Mouse (Mus musculus) heart, postnatal 36 days (tissue): ENCODE measurements around the gene Pcmt1. TPM values are rescaled to one million over a fixed set of nuclear protein-coding genes. Genes with fewer than 3 reads are reported as not detected.

Experiments used
- DNase-seq, 2 experiments: peaks; one replicate each; pipeline ENCODE4 v3.0.0; 2021 to 2022
- intact Hi-C: fragments of 180-260 bp; cut with DNase I; formaldehyde crosslinking; loops from one replicate; pipeline ENCODE4 v1.15.1; 2025
- total RNA-seq, 2 experiments: library from RNA; stranded (reverse); gene quantifications; 2 replicates each; pipeline ENCODE4 v1.2.3; 2021

The Pcmt1 gene
- total RNA-seq = 10 to 100 TPM; 92.8 to 95.6 TPM

DNA sequence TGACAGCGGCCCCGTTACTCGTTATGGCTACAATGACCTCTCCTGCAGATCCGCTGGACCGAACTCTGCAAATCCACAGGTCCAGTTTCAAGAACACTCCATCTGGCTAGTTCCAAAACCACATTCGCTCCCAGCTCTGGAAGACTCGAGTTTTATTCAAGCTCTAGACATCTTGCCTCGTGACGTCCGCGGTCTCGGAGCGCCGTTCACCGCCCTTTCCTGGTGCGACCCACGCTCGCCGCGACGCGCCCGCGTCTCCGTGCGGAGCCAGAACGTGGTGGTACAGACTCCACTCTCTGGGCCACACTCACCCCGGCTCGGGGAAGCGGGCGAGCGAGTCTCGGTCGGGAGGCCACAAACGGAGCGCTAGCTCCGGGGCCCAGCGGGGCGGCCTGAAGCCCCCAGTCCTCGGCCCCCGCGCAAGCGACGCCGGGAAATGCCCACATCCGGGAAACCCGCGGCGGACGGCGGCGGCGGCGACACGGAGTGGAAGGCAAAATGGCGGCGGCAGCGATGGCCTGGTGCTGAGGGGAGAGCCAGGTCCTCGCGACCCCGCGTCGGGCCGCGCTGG lies at the start of gene Pcmt1, which contains the start of gene Lats1:
Gene Pcmt1, minus strand, starts transcription at position 406 of the 571 bp plus-strand sequence.
Gene Lats1, plus strand, starts transcription at position 484 of the 571 bp plus-strand sequence.
- intact Hi-C loops = loop anchor here (1.0 to 5.0 kb wide), 4 partner anchors 18 to 209 kb away; partner anchors contain the start of gene Ulbp1
- peak; percentile 90 to 93 for DNase-seq

DNA sequence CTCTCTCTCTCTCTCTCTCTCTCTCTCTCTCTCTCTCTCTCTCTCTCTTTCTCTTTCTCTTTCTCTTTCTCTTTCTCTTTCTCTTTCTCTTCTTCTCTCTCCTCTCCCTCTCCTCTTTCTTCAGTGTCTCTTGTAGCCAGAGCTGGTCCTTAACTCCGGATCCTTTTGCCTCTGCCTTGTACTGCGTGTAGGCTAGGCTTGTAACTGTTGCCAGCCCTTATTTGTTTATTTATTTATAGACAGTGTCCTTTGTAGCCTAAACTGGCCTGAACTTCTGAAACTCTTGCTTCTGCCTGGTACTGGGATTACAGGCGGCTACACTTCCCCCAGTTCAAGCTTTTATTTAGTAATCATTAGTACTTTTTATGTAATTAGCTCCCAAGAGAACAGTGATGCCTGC lies 46.1 kb upstream of the Pcmt1 start:
- intact Hi-C loops = loop anchor here (2.0 kb wide), 2 partner anchors 46 to 54 kb away; partner anchors contain the start of genes Lats1 and Pcmt1
- DNase-seq = no peak

DNA sequence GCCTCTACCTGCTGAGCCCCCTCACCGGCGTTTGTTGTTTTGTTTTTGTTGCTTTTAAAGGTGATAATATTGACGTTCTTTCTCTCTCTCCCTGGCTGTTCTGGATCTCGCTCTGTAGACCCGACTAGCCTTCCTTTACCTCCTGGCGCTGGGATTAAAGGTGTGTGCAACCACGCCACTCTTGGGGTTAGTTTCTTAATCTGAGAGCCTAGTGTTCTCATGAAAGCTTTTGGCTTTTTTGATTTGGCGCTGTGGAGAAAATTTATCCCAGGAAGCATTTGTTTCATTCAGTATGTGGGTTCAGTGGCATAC lies 45.5 kb upstream of the Pcmt1 start:
- intact Hi-C loops = loop anchor here (2.0 kb wide), 2 partner anchors 46 to 54 kb away; partner anchors contain the start of genes Lats1 and Pcmt1
- DNase-seq = peak in 1 of 2 experiments; percentile 6

DNA sequence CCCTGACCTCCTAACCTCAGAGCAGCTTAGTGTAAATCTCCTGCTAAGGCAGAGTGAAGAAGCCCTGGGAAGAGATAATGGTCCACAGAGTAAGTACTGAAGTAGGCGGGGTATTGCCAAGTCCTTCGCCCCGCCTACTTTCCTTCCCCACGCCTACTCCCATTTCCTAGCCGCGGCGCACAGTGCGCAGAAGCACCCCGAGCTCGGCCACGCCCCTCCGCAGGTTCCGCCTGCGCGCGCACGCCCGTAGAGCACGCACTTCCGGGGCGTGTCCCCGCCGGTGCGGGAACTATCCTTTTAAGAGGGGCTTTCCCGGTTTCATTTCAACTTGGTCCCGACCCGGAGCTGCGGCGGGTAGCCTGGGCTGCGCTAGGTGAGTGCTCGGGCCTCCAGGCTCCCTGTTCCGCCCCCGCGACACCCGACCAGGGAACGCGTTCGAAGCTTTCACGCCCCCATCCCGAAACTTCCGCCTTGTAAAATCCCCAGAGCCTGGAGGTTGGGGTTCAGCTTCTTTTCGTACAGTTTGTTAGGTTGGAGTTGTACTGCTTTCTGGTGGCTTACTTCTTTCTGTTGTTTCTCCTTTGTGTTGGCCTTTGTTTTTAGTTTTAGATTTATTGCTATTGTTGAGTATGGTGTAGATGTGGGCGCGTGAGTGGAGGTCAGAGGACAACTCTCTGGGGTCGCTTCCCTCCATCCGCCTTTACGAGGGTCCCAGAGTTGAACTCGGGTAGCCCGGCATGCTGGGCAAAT lies 45.0 kb upstream of the Pcmt1 start, which contains the start of gene Katna1:
Gene Katna1, plus strand, starts transcription at position 250 of the 750 bp plus-strand sequence.
- DNase-seq = peak; percentile 90 to 94
- intact Hi-C loops = loop anchor here (2.0 kb wide), 2 partner anchors 45 to 55 kb away; partner anchors contain the start of genes Lats1 and Pcmt1

DNA sequence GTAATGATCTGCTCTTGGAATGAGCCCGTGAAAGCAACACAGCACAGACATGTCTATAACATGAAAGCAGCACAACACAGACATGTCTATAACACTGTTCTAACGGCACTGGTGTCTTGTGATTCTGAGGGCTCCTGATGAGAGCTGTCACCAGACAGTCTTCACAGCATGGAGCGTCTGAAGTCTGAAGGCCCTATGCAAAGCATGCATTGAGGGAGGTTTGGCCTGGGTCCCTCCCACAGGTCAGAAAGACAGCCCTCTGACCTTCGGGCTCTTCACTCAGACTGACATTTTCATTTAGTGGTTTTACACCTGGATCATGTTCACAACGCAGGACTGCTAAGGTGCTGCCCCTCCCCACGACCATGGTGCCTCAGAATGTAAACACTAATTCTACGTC lies 34.1 kb upstream of the Pcmt1 start:
- intact Hi-C loops = no loop called here
- DNase-seq = no peak

DNA sequence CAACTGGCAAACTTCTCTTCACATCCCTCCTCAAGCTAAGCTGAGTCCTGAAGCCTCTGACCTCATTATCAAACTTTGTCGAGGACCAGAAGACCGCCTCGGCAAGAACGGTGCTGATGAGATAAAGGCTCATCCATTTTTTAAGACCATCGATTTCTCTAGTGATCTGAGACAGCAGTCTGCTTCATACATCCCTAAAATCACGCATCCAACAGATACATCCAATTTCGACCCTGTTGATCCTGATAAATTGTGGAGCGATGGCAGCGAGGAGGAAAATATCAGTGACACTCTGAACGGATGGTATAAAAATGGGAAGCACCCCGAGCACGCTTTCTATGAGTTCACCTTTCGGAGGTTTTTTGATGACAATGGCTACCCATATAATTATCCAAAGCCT lies 31.6 kb upstream of the Pcmt1 start:
- DNase-seq = no peak
- intact Hi-C loops = no loop called here

DNA sequence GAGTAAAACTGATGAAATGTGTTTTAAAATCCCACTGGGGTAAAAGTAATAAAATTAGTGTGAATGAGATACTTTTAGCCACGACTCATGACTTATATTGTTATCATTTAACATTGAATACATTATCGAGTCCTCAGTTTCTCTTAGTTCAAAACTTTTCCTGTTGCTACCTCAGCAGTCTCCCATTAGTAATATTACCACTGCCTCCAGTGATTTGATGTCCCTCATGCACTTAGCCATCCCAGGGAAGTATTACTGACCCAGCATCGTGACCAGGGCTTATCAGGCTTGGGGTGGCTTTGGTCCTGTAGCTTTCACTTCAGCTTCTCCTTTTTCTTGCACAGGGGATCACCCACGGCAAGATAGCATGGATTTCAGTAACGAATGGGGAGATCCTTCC lies 29.2 kb upstream of the Pcmt1 start:
- no peak for DNase-seq
- intact Hi-C loops = loop anchor here (2.0 kb wide), 1 partner anchor 15 kb away; no protein-coding TSS in a partner anchor

DNA sequence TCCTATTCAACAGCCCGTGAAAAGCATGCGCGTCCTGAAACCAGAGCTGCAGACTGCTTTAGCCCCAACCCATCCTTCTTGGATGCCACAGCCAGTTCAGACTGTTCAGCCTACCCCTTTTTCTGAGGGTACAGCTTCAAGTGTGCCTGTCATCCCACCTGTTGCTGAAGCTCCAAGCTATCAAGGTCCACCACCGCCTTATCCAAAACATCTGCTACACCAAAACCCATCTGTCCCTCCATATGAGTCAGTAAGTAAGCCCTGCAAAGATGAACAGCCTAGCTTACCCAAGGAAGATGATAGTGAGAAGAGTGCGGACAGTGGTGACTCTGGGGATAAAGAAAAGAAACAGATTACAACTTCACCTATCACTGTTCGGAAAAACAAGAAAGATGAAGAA lies 21.6 kb upstream of the Pcmt1 start:
- DNase-seq = no peak
- intact Hi-C loops = no loop called here

DNA sequence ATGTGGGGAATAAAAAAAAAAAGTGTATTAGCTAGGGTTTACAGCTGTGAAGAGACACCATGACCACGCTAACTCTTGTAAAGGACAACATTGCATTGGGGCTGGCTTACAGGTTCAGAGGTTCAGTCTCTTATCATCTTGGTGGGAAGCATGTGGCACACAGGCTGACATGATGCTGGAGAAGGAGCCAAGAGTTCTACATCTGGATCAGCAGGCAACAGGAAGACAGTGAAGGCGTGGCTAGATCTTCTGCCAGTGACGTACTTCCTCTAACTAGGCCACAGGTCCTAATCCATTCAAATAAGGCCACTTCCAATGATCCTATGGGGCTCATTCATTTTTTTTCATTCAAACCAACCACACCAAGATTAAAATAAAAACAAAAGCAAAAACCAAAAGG lies 19.2 kb upstream of the Pcmt1 start:
- no peak for DNase-seq
- intact Hi-C loops = no loop called here

DNA sequence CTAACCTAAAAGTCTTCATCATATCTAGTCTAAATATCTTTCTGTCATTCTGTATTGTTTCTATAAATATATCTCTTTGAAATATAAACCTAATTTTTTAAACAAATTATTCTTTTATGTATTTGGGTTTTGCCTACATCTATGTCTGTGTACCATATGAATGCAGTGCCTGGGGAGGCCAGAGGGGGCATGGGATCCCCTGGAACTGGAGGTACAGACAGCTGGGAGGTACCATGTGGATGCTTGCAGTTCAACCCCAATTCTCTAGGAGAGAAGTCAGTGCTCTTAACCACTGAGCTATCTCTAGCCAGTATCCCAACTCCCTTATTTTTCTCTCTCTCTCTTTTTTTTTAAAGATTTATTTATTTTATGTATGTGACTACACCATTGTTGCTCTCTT lies 14.3 kb upstream of the Pcmt1 start:
- intact Hi-C loops = loop anchor here (2.0 kb wide), 1 partner anchor 16 kb away; no protein-coding TSS in a partner anchor
- DNase-seq = no peak

DNA sequence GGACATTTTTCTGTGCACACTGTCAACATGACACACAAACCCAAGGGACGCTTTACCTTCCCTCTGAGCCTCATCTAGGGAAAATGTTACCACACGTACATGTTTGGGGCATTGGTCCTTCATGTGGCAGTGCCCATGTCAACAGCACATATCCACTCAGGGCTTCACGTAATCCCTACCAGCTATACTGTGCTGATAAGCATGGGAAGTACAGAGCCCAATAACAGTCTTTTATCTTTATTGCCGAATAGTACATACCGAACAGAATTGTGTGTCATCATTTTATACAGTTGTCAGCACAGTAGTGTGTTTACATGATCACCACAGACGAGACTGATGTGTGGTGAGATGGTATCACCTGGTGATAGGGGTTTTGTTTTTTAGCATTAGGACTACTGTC lies 6.0 kb upstream of the Pcmt1 start:
- no peak for DNase-seq
- intact Hi-C loops = no loop called here

DNA sequence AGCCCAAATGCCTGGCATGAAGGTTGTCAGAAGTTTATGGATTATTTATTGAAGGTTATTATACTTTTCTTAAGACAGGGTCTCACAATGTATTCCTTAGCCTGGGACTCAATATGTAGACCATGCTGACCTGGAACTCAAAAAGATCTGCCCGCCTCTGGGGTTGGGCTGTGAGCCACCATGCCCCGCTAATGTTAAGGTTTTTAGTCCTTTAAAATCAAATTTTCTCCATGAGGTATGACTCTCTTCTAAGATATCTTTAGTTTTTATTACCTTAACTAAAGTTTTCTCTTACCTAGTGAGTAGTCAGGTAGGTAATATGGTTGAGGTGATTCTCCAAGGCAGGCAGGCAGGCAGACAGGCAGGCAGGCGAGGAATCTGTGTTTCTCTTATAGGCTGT lies 1.3 kb upstream of the Pcmt1 start:
- intact Hi-C loops = loop anchor here (5.0 kb wide), 2 partner anchors 95 to 210 kb away; partner anchors contain the start of gene Ulbp1
- no peak for DNase-seq

DNA sequence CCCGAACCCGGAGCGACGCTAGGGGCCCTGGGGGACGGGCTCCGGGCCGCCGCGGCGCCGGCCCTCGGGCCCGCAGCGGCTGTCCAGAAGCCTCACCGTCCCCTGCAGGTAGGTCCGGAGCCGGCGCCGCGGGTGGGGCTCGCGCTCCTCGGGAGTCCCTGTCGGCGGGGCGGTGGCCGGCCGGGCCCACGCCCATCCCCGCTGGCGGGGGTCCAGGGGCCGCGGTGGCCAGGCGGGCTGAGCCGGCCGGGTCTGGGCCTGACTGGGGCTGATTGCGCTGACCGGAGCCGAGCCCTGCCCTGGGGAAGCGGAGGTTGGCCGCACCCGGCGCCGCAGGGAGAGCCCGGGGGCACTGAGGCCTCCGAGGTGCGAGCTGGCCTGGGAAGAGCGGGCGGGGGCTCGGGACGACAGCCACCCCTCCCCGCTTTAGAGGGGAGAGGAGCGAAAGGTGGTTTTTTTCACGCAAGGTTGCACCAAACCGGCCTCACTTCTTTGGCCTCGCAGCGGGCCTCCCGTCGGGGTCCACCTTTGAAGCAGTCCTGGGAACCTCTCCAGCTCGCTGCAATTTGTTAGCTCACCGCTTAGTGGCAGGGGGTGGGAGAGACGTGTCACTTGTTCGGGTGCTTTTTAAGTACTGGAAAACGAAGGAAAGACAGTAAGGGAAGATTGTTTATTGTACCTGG lies 548 bp upstream of the Pcmt1 start:
- DNase-seq = peak; percentile 77 to 83
- intact Hi-C loops = loop anchor here (1.0 to 5.0 kb wide), 4 partner anchors 18 to 209 kb away; partner anchors contain the start of gene Ulbp1

DNA sequence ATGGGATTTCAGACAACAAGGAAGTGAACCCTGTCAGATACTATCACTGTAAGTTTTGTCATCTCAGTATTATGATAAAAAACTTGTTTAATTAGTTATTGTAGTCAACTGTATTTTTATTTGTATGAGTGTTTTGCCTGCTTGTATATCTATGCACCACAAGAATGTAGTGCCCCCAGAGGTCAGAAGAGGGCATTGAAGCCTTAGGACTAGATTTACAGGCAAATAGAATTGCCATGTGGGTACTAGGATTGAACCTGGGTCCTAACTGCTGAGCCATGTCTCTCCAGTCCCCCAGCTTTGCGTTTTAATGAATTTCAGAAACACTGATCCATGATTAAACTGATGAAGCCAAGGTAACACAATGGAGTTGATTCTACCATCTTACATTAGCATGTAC lies 7.3 kb downstream of the Pcmt1 start:
- no peak for DNase-seq

DNA sequence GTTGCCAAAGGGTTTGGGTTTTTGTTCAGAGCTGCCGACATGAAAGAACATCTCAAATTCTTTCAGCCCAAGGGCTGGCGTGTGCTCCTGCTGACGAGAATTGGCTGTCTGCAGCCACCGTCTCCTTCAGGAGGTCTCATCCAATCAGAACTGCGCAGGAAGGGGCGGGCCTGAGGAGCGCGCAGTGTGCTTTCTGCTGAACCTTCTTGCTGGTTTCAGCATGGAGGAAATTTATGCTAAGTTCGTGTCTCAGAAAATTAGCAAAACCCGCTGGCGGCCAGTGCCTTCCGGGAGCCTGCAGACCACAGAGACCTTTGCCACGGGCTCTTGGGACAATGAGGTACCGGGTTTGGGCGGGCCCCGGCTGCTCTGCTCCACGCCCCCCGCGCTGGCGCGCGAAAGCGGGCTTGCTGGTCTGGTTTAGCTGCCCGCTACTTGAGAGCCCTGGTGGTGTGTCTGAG lies 13.6 kb downstream of the Pcmt1 start, which contains the start of gene Nup43:
Gene Nup43, plus strand, starts transcription at position 162 of the 461 bp plus-strand sequence.
- peak; percentile 91 to 93 for DNase-seq
- intact Hi-C loops = no loop called here

More for the DNA sequence above, 7.3 kb downstream of the Pcmt1 start:
- intact Hi-C loops = no loop called here

DNA sequence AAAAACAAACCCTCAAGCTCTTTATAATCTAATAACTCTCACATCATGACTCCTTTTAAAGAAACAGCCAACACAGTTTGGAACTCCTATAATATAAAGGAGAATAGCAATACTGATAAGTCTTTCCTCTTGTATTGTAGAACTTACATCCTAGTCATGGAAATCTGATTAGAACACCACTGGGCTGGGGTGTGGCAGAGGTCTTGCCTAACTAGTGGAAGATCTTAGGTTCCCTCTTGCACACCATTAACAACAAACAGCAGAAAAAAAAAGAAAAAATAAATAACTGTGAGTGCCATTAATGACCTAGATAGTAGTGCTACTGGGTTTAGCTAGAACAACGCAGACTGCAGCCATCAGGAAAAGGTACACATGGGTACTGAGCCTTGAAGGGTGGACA lies 16.0 kb downstream of the Pcmt1 start:
- no peak for DNase-seq
- intact Hi-C loops = loop anchor here (5.0 kb wide), 1 partner anchor 193 kb away; the partner anchor contains the start of gene Ulbp1

DNA sequence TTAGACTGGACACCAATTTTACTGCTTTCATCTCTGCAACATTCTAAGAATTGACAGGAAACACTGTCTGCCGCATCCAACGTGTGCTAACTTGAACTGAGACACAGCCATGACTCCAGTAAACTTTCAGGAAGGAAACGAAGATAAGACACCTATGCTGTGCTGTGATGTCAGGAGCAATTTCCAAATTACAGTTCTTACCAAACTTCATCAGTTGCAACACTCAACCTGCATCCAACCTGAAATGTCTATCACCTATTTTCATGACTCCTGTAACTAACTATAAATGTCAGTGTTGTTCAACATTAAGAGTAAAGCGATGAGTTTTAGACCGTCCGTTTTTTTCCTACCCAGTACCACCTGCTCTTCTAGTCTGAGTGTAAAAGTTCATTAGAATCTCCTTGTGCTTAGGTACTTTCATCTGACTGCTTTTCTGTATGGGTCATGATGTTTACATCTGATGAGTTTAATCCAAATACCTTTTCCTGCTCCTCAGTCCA lies 16.9 kb downstream of the Pcmt1 start:
- intact Hi-C loops = loop anchor here (5.0 kb wide), 1 partner anchor 192 kb away; the partner anchor contains the start of gene Ulbp1
- DNase-seq = no peak

DNA sequence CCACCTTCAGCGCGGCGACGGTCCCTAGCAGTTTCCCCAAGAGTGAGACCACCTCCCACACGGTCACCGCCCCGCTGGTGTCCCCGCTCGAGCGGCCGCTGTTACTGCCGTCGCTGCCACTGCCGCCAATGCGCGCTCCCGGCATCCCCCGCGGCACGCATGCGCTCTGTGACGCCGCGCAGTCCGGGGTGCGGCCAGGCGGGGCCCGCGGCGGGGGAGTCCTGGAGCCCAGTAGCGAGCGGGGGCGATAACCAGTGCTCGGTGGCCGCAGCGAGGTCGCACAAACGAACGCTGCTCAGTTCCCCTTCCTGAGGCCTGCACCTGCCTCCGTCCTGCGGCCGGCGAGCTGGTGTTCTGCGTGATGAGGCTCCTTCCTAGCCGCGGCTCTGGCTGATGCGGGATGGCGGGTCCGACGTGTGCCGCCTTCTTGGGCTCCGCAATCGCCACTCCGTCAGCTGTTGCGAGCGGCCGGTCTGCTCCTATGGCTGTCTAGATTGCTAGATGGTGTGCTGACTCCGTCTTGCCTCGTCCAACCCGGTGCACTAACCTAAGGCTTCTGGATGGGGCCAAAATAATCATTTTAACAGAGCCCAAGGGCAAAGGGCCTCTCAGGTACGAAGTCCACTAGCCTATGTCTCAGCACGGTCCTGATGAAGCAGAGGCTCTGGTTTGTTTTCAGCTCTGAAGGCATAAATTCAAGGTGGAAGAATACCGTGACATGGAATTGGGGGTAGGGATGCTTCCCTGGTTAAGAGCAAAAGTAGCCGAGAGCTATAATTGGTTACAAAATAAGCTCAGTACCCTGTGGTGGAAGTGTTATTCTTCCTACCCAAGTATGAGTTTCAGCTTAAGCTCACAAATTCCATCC lies 17.5 kb downstream of the Pcmt1 start:
- intact Hi-C loops = loop anchor here (1.0 to 5.0 kb wide), 2 partner anchors 18 to 191 kb away; partner anchors contain the start of genes Lats1, Pcmt1 and Ulbp1
- DNase-seq = peak; percentile 94 to 96

DNA sequence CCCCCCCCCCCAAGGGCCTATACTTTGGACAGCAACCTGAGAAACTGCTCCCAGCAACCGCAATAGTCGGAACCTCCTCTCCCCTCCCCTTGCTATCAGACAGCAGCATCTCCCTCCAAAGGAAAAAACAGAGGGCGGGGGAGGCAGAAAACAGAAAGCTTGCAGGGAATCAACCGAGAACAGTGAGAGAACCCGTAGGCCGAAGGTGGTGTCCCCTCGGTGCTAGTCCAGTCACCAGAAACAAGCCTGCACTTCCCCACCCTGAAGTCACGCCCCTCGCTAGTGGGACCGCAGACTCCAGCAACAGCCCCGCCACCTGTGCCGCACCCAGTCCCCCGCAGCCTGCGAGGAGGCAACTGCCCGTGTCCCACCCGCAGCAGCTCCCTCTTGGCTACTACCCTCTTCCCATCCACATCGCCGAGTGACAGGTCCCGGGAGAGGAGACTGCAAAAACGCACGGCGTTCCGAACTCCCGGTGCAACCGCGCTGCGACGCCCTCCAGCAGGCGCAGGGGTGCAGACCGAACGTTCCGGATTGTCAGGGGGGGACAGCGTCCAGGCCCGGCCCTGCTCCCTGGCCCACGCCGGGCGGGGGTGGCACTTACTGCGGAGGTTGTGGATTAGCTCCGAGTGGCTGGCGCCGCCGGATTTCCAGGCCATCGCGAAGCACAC lies 18.3 kb downstream of the Pcmt1 start:
- intact Hi-C loops = loop anchor here (1.0 to 5.0 kb wide), 2 partner anchors 19 to 190 kb away; partner anchors contain the start of genes Lats1, Pcmt1 and Ulbp1
- no peak for DNase-seq
